Mouse (Mus musculus) monocyte, adult 5-6 weeks (primary cell): ENCODE measurements around the gene Prepl. TPM values are rescaled to one million over a fixed set of nuclear protein-coding genes. Genes with fewer than 3 reads are reported as not detected.

Source experiments
- ATAC-seq: fragments of 153-309, 156-312 bp; replicated peaks from 2 replicates; pipeline ENCODE4 v1.8.0; 2017; ENCODE audit warnings: mild to moderate bottlenecking; ENCODE audit not compliant: low TSS enrichment, insufficient number of reproducible peaks, severe bottlenecking, poor library complexity, low FRiP score
- total RNA-seq: library from RNA; stranded (forward); fragments of 200-1000, 200-491, 200-594 nt; gene quantifications from 3 replicates; pipeline ENCODE4 v1.2.3, GENCODE M21; 2017

Gene Prepl
- total RNA-seq, 1 experiment from 2014 or later = 5.8 TPM

GRCm38 (mm10) chr17:85073214-85073613, 16.8 kb downstream of the Prepl start:
- ATAC-seq = no peak

GRCm38 (mm10) chr17:85072383-85072782, 17.7 kb downstream of the Prepl start:
- no peak for ATAC-seq

GRCm38 (mm10) chr17:85071088-85071775, 18.8 kb downstream of the Prepl start:
- no peak for ATAC-seq

GRCm38 (mm10) chr17:85070658-85071057, 19.4 kb downstream of the Prepl start:
- ATAC-seq = no peak

- ATAC-seq = no peak
Measured at GRCm38 (mm10) chr17:85067331-85067730, 22.7 kb downstream of the Prepl start.

DNA sequence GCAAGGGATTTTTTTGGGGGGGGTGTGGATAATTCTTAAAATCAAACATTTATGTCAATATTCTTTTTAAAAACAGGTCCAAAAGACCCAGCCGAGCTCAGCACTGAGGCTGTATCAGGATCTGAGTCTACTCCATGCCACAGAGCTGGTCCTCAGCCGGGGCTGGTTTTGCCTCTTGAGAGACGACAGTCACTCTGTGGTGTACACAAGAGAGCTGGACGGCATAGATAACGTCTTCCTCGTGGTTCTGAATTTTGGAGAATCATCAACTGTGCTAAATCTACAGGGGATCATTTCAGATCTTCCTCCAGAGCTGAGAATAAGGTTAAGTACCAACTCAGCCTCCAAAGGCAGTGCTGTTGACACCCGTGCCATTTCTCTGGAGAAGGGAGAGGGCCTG, 26.5 kb downstream of the Prepl start:
- no peak for ATAC-seq

DNA sequence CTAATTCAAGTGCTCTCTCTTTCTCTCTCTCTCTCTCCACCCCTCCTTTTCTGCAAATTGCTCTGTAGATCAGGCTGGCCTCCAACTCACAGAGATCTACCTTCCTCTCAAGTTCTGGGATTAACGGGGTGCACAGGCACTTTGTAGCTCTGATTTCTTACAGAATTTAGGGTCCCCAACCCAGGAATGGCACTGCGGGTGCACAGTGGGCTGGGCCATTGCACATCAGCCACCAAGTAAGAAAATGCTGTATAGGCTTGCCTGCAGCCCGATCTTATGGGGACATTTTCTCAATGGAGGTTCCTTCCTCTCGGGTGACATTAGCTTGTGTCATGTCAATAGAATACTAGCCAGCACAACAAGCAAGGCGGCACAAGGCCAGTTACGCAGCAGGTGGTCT, 30.9 kb downstream of the Prepl start:
- no peak for ATAC-seq

DNA sequence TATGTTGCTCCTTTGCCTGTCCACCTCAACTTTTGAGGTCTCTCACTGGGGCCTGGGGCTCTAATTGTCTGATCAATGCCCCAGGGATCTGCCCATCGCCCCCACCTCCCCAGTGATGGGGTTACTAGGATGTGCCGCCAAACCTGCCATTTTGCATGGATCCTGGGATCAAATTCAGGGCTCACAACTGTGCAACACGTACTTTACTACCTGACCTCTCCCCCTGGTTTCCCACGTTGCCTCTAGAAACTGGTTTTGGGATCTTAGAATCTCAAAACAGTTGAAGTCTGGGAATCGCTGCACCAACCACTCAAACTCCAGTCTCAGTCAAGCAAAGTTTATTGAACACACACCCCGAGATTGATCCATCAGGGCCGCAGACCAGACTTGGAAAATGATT, 31.8 kb downstream of the Prepl start:
- ATAC-seq = no peak

DNA sequence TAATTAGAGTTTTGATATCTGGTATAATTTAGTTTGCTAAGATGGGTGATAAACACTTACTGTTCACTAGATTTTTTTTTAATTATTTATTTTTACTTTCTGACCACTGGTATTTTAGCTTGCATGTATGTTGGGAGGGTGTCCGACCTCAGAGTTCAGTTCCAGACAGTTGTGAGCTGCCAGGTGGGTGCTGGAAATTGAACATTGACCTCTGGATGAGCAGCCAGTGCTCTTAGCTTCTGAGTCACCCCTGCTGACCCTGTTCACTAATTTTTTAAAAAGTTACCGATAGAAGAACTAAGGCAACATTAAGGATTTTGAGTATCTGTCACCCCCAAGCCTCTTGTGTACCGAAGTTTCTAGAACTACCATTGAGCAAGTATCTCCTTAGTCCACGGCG, 41.7 kb downstream of the Prepl start:
- no peak for ATAC-seq

GRCm38 (mm10) chr17:85045160-85045559, 44.9 kb downstream of the Prepl start:
- ATAC-seq = no peak

GRCm38 (mm10) chr17:85044466-85044865, 45.6 kb downstream of the Prepl start:
- no peak for ATAC-seq

DNA sequence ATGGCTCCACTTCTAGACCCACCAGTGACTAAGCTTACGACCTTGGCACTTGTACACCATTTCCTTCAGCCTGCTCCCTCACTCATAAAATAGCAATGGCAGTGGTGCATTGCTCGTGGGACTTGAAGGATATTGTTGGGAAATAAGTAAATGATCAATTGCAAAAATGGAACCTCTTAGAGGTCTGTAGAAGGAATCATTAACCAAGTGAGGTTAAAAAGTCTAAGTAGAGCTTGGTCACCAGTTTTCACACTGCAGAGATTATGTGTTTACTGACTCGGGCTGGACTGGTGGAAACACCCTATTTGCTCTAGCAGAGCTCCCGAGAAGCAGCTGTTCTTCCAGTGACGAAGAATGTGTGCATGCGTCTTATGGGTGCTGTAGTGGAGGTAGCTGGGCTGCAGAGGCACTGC, 46.6 kb downstream of the Prepl start:
- no peak for ATAC-seq

DNA sequence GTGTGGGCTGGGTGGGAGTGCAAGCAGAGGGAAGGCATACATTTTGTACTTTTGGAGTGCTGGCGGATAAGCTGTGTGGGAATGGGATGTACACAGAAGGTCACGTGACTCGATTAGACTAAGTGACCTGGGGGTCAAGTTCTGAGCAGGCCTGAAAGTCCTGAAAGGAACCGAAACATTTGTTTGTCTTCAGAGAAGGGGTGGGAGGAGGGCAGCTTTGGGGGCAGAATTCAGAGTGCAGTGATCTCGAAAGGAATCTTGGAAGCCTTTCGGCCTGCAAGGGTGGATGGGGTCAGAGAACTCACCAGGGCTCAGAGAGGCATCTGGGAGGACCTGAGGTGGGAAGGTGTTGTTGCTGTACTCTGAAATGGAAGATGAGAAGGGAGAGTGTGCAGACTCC, 47.6 kb downstream of the Prepl start:
- no peak for ATAC-seq

DNA sequence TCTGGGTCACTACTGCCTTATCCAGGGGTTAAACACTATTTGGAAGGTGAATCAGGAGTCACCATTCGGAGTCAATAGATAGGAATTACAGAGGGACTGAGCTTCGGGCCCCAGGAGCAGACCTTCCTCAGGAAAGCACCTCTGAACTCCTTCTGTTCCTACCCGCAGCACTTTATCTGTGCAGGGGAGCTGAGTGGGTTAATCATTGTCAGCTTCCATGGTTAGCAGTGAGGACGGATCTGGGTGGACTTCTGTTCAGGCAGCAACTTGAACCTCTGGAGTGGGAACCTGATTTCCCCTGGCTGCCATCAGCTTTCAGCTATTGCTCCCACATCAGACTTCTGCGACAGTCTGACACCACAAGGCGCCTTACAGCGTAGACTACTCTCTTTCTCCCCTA, 49.1 kb downstream of the Prepl start:
- no peak for ATAC-seq

- ATAC-seq = no peak
Measured at GRCm38 (mm10) chr17:85038761-85039160, 51.3 kb downstream of the Prepl start.

DNA sequence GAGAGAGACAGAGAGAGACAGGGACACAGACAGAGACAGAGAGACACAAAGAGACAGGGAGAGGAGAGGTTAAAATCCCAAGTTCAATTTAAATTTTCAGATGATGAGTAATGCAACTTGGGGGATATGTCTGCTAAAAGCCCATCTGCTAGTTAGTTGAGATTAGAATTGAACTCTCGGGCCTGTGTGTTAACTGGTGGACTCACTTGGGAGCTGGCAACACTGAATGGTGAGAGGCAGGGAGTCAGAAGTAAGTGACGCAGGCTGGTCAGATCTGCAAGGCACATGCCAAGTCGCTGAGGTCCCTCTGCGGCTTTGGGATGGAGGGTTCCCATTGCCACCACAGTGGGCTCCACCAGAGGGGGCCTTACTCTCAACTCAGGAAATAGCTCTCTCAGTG, 51.7 kb downstream of the Prepl start:
- no peak for ATAC-seq

GRCm38 (mm10) chr17:85037855-85038254, 52.2 kb downstream of the Prepl start:
- no peak for ATAC-seq

- ATAC-seq = no peak
Measured at GRCm38 (mm10) chr17:85034068-85034467, 56.0 kb downstream of the Prepl start.

DNA sequence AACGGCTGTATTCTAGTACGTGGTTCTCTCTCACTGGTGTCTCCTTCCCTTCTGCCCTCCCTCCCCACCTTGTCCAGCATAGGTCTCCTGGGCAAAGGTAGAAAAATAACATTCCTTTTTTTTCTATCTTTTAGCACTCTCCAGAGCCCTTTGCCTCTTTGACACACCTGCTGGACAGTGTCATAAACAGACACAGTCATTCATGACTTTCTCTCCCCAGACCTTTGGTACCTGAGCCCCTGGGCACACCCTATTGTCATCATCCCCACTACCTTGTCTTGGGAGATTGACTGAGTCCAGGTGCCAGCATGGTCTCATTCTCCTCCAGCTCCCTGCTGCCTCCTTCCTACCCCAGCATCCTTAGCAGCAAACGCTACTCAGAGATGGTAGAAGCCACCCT, 57.0 kb downstream of the Prepl start:
- ATAC-seq = no peak

GRCm38 (mm10) chr17:85030651-85031050, 59.4 kb downstream of the Prepl start:
- no peak for ATAC-seq

DNA sequence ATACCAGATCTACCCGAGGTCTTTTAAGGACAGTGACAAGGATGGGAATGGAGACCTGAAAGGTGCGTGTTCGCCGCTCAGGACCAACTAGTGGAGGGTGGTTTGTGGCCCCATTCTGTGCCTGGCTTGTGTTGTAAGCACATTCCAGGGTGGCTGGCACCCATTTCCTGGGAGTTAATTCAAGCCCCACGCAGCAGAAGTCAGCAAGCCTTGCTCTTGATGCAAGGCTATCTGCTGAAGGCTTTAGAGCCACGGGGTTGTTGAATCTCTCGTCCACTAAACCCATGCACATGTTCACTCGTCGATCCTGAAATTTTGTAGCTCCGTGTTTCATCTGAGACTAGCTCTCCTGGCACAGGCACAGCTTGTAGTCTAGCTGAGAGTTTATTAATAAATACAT, 61.2 kb downstream of the Prepl start:
- ATAC-seq = no peak
